Mouse (Mus musculus): ENCODE data around the gene Ifrd2. TPM values are rescaled to one million over a fixed set of nuclear protein-coding genes. Genes with fewer than 3 reads are reported as not detected.
"Not testable (repeated sequence)": the region's sequence is repeated elsewhere in the genome, so short reads cannot be mapped to it uniquely, and the experiment has no call there.

Gene Ifrd2
- polyA plus RNA-seq, 1 experiment from 2014 or later: 55.8 TPM

- Histone ChIP-seq H3K4me2 (peak overlapping the region; percentile 70), H3K27ac (peak overlapping the region; percentile 99), H3K27me3 (no peaks in the 10 kb centered on the region; the same call in 1 of the 2 replicates), H3K4me3 (replicated peaks) (peak overlapping the region; percentile 79), H3K9me3 (replicated peaks) (no peaks in the 10 kb centered on the region), H3K4me1 (peaks cover 66% of the 10 kb centered on the region), H3K36me3 (peaks cover 24% of the 10 kb centered on the region), H3K9ac (peak overlapping the region; percentile 84)
- WGBS: 1% methylated on average over 37 of the region's 37 CpGs
- ATAC-seq (replicated peaks; ENCODE audit: low FRiP score): peak; percentile 58; the same call in 1 of the 2 replicates
Measured at GRCm38 (mm10) chr9:107553541-107554318, 33.7 kb upstream of the Ifrd2 start.

- peaks cover 66% of the 10 kb centered on the region for H3K4me1 ChIP-seq
- ATAC-seq (replicated peaks; ENCODE audit: low FRiP score): peak; percentile 88
- peak overlapping the region; percentile 79 for H3K4me3 ChIP-seq (replicated peaks)
- H3K27me3 ChIP-seq: no peaks in the 10 kb centered on the region; the same call in 1 of the 2 replicates
- H3K9me3 ChIP-seq (replicated peaks): no peaks in the 10 kb centered on the region
- WGBS: 0% methylated on average over 53 of the region's 53 CpGs
- peak overlapping the region; percentile 84 for H3K9ac ChIP-seq
- H3K36me3 ChIP-seq: peaks cover 31% of the 10 kb centered on the region
- H3K27ac ChIP-seq: peak overlapping the region; percentile 99
- peak overlapping the region; percentile 70 for H3K4me2 ChIP-seq
Measured at GRCm38 (mm10) chr9:107554319-107554825, 33.1 kb upstream of the Ifrd2 start.

- H3K27me3 ChIP-seq: no peaks in the 10 kb centered on the region
- H3K4me1 ChIP-seq: peaks cover 62% of the 10 kb centered on the region
- peak; percentile 22 for ATAC-seq (replicated peaks; ENCODE audit: low FRiP score)
- H3K9me3 ChIP-seq (replicated peaks): no peaks in the 10 kb centered on the region
- H3K36me3 ChIP-seq: peaks cover 37% of the 10 kb centered on the region
- H3K4me3 ChIP-seq (replicated peaks): peak overlapping the region; percentile 79
- peak overlapping the region; percentile 99 for H3K27ac ChIP-seq
- WGBS: under 1% methylated on average over 23 of the region's 23 CpGs
- H3K9ac ChIP-seq: peak overlapping the region; percentile 84
- peak overlapping the region; percentile 70 for H3K4me2 ChIP-seq
Measured at GRCm38 (mm10) chr9:107555031-107555457, 32.4 kb upstream of the Ifrd2 start.

- H3K9ac ChIP-seq: peak overlapping the region; percentile 84
- ATAC-seq (replicated peaks; ENCODE audit: low FRiP score): no peak
- H3K4me2 ChIP-seq: peak overlapping the region; percentile 70
- H3K4me1 ChIP-seq: peaks cover 55% of the 10 kb centered on the region
- H3K9me3 ChIP-seq (replicated peaks): no peaks in the 10 kb centered on the region
- peak overlapping the region; percentile 99 for H3K27ac ChIP-seq
- 28% methylated on average over 2 of the region's 2 CpGs for WGBS
- peak overlapping the region; percentile 79 for H3K4me3 ChIP-seq (replicated peaks)
- no peaks in the 10 kb centered on the region for H3K27me3 ChIP-seq
- H3K36me3 ChIP-seq: peaks cover 44% of the 10 kb centered on the region
Measured at GRCm38 (mm10) chr9:107555701-107556100, 31.7 kb upstream of the Ifrd2 start.

- Histone ChIP-seq H3K4me2 (peak overlapping the region; percentile 70), H3K4me3 (replicated peaks) (peak overlapping the region; percentile 79), H3K27ac (peak overlapping the region; percentile 99), H3K27me3 (no peaks in the 10 kb centered on the region), H3K9ac (peak overlapping the region; percentile 84; the same call in 1 of the 2 replicates), H3K36me3 (peaks cover 50% of the 10 kb centered on the region), H3K9me3 (replicated peaks) (no peaks in the 10 kb centered on the region), H3K4me1 (peaks cover 49% of the 10 kb centered on the region)
- no peak for ATAC-seq (replicated peaks; ENCODE audit: low FRiP score)
- WGBS: 73% methylated on average over 3 of the region's 3 CpGs
Measured at GRCm38 (mm10) chr9:107556346-107556745, 31.1 kb upstream of the Ifrd2 start.

GRCm38 (mm10) chr9:107563029-107563581, 24.3 kb upstream of the Ifrd2 start, which contains the start of gene Tusc2:
Tusc2 (plus strand) TSS chr9:107563255.
- H3K4me3 ChIP-seq (replicated peaks): peak within 1 kb of the TSS; percentile 97

GRCm38 (mm10) chr9:107565556-107565955, 21.9 kb upstream of the Ifrd2 start:
- Histone ChIP-seq H3K36me3 (peaks cover 43% of the 10 kb centered on the region), H3K27ac (peak overlapping the region; percentile 89), H3K4me2 (peak overlapping the region; percentile 72), H3K4me1 (peaks cover 58% of the 10 kb centered on the region), H3K4me3 (replicated peaks) (peak overlapping the region; percentile 18; the same call in 1 of the 2 replicates)
- H3K27me3 ChIP-seq; H3K9me3 ChIP-seq (replicated peaks); ATAC-seq (replicated peaks; ENCODE audit: low FRiP score); H3K9ac ChIP-seq: not testable (repeated sequence)
- 50% methylated on average over 5 of the region's 5 CpGs for WGBS

More at GRCm38 (mm10) chr9:107563029-107563581, 24.3 kb upstream of the Ifrd2 start, which contains the start of gene Tusc2:
- peaks cover 47% of the 10 kb centered on the region for H3K4me1 ChIP-seq
- WGBS: under 1% methylated on average over 46 of the region's 46 CpGs
- peak; percentile 95 for ATAC-seq (replicated peaks; ENCODE audit: low FRiP score)
- peak within 1 kb of the TSS; percentile 80 for H3K27ac ChIP-seq
- peaks cover 64% of the 10 kb centered on the region for H3K36me3 ChIP-seq
- H3K9ac ChIP-seq: peak within 1 kb of the TSS; percentile 80
- H3K4me2 ChIP-seq: peak within 1 kb of the TSS; percentile 85
- H3K9me3 ChIP-seq (replicated peaks): no peaks in the 10 kb centered on the region
- H3K27me3 ChIP-seq: no peaks in the 10 kb centered on the region

GRCm38 (mm10) chr9:107566041-107566709, 21.3 kb upstream of the Ifrd2 start:
- H3K4me1 ChIP-seq: peaks cover 64% of the 10 kb centered on the region
- 55% methylated on average over 15 of the region's 15 CpGs for WGBS
- no peaks in the 10 kb centered on the region for H3K27me3 ChIP-seq
- peak overlapping the region; percentile 89 for H3K27ac ChIP-seq
- peak overlapping the region; percentile 72 for H3K4me2 ChIP-seq
- H3K9ac ChIP-seq: no peak overlapping the region
- H3K36me3 ChIP-seq: peaks cover 43% of the 10 kb centered on the region
- H3K4me3 ChIP-seq (replicated peaks): peak overlapping the region; percentile 21
- H3K9me3 ChIP-seq (replicated peaks): no peaks in the 10 kb centered on the region
- ATAC-seq (replicated peaks; ENCODE audit: low FRiP score): no peak

- no peaks in the 10 kb centered on the region for H3K27me3 ChIP-seq
- 67% methylated on average over 3 of the region's 3 CpGs for WGBS
- peak overlapping the region; percentile 89 for H3K27ac ChIP-seq
- no peak overlapping the region for H3K9ac ChIP-seq
- H3K4me1 ChIP-seq: peaks cover 70% of the 10 kb centered on the region
- peaks cover 43% of the 10 kb centered on the region for H3K36me3 ChIP-seq
- no peaks in the 10 kb centered on the region for H3K9me3 ChIP-seq (replicated peaks)
- peak overlapping the region; percentile 21 for H3K4me3 ChIP-seq (replicated peaks)
- ATAC-seq (replicated peaks; ENCODE audit: low FRiP score): no peak
- H3K4me2 ChIP-seq: peak overlapping the region; percentile 72
Measured at GRCm38 (mm10) chr9:107566855-107567254, 20.6 kb upstream of the Ifrd2 start.

- ATAC-seq (replicated peaks; ENCODE audit: low FRiP score): no peak
- H3K27ac ChIP-seq: peak within 1 kb of the TSS; percentile 89
- no peaks in the 10 kb centered on the region for H3K27me3 ChIP-seq
- peak within 1 kb of the TSS; percentile 80 for H3K9ac ChIP-seq
- H3K4me3 ChIP-seq (replicated peaks): peak within 1 kb of the TSS; percentile 86
- H3K9me3 ChIP-seq (replicated peaks): no peaks in the 10 kb centered on the region
- 8% methylated on average over 18 of the region's 18 CpGs for WGBS
- peaks cover 70% of the 10 kb centered on the region for H3K4me1 ChIP-seq
- peaks cover 45% of the 10 kb centered on the region for H3K36me3 ChIP-seq
- H3K4me2 ChIP-seq: peak within 1 kb of the TSS; percentile 72
Measured at GRCm38 (mm10) chr9:107567702-107568319, 19.6 kb upstream of the Ifrd2 start, which contains the start of gene Hyal2. Hyal2 (plus strand) TSS chr9:107567945.
